Mouse (Mus musculus) neural tube, embryonic 14.5 days (tissue): ENCODE measurements around the gene Trpm5. TPM values are rescaled to one million over a fixed set of nuclear protein-coding genes. Genes with fewer than 3 reads are reported as not detected.

ENCODE experiments used
- ATAC-seq: fragments of 200-750 bp; cut with Nextera tagmentation; 2 replicates; pipeline ENCODE4 v1.8.0; 2017; ENCODE audit warnings: low read depth, mild to moderate bottlenecking, moderate TSS enrichment, moderate library complexity
- H3K27ac ChIP-seq: fragments of 300-500 bp; sonication (generic); 2 replicates; pipeline ENCODE4 v1.5.1; 2014; ENCODE audit warnings: low read depth, mild to moderate bottlenecking, control low read depth, low read length, moderate library complexity, mixed read lengths
- H3K27me3 ChIP-seq: fragments of 300-500 bp; sonication (generic); 2 replicates; pipeline ENCODE4 v1.6.1; 2014; ENCODE audit warnings: low read length; ENCODE audit not compliant: control insufficient read depth, insufficient read depth
- H3K36me3 ChIP-seq: fragments of 300-500 bp; sonication (generic); 2 replicates; pipeline ENCODE4 v1.6.1; 2014; ENCODE audit warnings: low read length, mixed read lengths; ENCODE audit not compliant: control insufficient read depth, insufficient read depth
- H3K4me1 ChIP-seq: fragments of 300-500 bp; sonication (generic); 2 replicates; pipeline ENCODE4 v1.6.1; 2014; ENCODE audit warnings: low read length; ENCODE audit not compliant: control insufficient read depth, insufficient read depth
- H3K4me2 ChIP-seq: fragments of 300-500 bp; sonication (generic); 2 replicates; pipeline ENCODE4 v1.6.1; 2014; ENCODE audit warnings: mild to moderate bottlenecking, low read depth, low read length, control low read depth
- H3K4me3 ChIP-seq: fragments of 300-500 bp; sonication (generic); 2 replicates; pipeline ENCODE4 v1.5.1; 2014; ENCODE audit warnings: low read depth, low read length, control low read depth, mixed read lengths
- H3K9ac ChIP-seq: fragments of 300-500 bp; sonication (generic); replicated peaks from 2 replicates; pipeline ENCODE4 v1.6.1; 2014; ENCODE audit warnings: low read depth, mild to moderate bottlenecking, control low read depth, low read length, mixed read lengths
- H3K9me3 ChIP-seq: fragments of 300-500 bp; sonication (generic); 2 replicates; pipeline ENCODE4 v1.6.1; 2016; ENCODE audit warnings: low read length; ENCODE audit not compliant: control insufficient read depth
- WGBS: fragments of 180-500 bp; shearing (Covaris S2); extraction: QIAGEN DNeasy Blood & Tissue Kit; methylation state at CpG from one replicate; pipeline ENCODE4 v1.1.7; 2014; 5-methylcytosine and 5-hydroxymethylcytosine counted together
- polyA plus RNA-seq: library from polyadenylated mRNA; unstranded; fragments of >200 nt; fragmentation: Nextera tagmentation; extraction: Ambion mirVana; gene quantifications from 2 replicates; pipeline ENCODE4 v1.2.1, GENCODE M21; 2014

Gene Trpm5
- polyA plus RNA-seq, 1 experiment from 2014 or later: 1.6 TPM

GRCm38 (mm10) chr7:143087070-143087579, 7.3 kb downstream of the Trpm5 start:
- no peaks in the 10 kb centered on the region for H3K36me3 ChIP-seq
- no peak overlapping the region for H3K4me3 ChIP-seq
- no peaks in the 10 kb centered on the region for H3K9me3 ChIP-seq
- peak; percentile 79 for ATAC-seq
- no peak overlapping the region for H3K9ac ChIP-seq
- no peaks in the 10 kb centered on the region for H3K27me3 ChIP-seq
- 0 out of 2 replicates have a peak overlapping the region, but pooled peaks have one; percentile 6 for H3K4me2 ChIP-seq
- 26% methylated on average over 4 of the region's 4 CpGs for WGBS
- no peak overlapping the region for H3K27ac ChIP-seq
- H3K4me1 ChIP-seq: 0 out of 2 replicates have a peak, but pooled peaks cover 2% of the 10 kb centered on the region

- Histone ChIP-seq H3K4me3 (no peak overlapping the region), H3K27ac (no peak overlapping the region), H3K4me1 (0 out of 2 replicates have a peak, but pooled peaks cover 2% of the 10 kb centered on the region), H3K9ac (no peak overlapping the region), H3K36me3 (no peaks in the 10 kb centered on the region), H3K9me3 (no peaks in the 10 kb centered on the region), H3K27me3 (no peaks in the 10 kb centered on the region), H3K4me2 (0 out of 2 replicates have a peak overlapping the region, but pooled peaks have one; percentile 6)
- 52% methylated on average over 2 of the region's 2 CpGs for WGBS
- no peak for ATAC-seq
Measured at GRCm38 (mm10) chr7:143086366-143086765, 8.1 kb downstream of the Trpm5 start.

- Histone ChIP-seq H3K9ac (0 out of 2 replicates have a peak overlapping the region, but pooled peaks have one; percentile 1), H3K4me1 (0 out of 2 replicates have a peak, but pooled peaks cover 2% of the 10 kb centered on the region), H3K4me2 (no peak overlapping the region), H3K27me3 (no peaks in the 10 kb centered on the region), H3K4me3 (no peak overlapping the region), H3K9me3 (no peaks in the 10 kb centered on the region), H3K36me3 (no peaks in the 10 kb centered on the region), H3K27ac (no peak overlapping the region)
- no peak for ATAC-seq
- 91% methylated on average over 2 of the region's 2 CpGs for WGBS
Measured at GRCm38 (mm10) chr7:143083708-143084107, 10.7 kb downstream of the Trpm5 start.

GRCm38 (mm10) chr7:143082024-143082423, 12.4 kb downstream of the Trpm5 start:
- H3K27me3 ChIP-seq: no peaks in the 10 kb centered on the region
- H3K9me3 ChIP-seq: no peaks in the 10 kb centered on the region
- ATAC-seq: no peak
- 74% methylated on average over 6 of the region's 6 CpGs for WGBS
- no peak overlapping the region for H3K4me2 ChIP-seq
- no peak overlapping the region for H3K4me3 ChIP-seq
- no peak overlapping the region for H3K27ac ChIP-seq
- H3K36me3 ChIP-seq: no peaks in the 10 kb centered on the region
- no peak overlapping the region for H3K9ac ChIP-seq
- H3K4me1 ChIP-seq: 0 out of 2 replicates have a peak, but pooled peaks cover 2% of the 10 kb centered on the region

- H3K4me2 ChIP-seq: no peak overlapping the region
- H3K9me3 ChIP-seq: no peaks in the 10 kb centered on the region
- H3K27me3 ChIP-seq: no peaks in the 10 kb centered on the region
- WGBS: 75% methylated on average over 2 of the region's 2 CpGs
- H3K4me1 ChIP-seq: no peaks in the 10 kb centered on the region
- no peak overlapping the region for H3K9ac ChIP-seq
- no peaks in the 10 kb centered on the region for H3K36me3 ChIP-seq
- no peak overlapping the region for H3K4me3 ChIP-seq
- H3K27ac ChIP-seq: no peak overlapping the region
- ATAC-seq: no peak
Measured at GRCm38 (mm10) chr7:143077351-143077750, 17.1 kb downstream of the Trpm5 start.

GRCm38 (mm10) chr7:143075394-143075793, 19.0 kb downstream of the Trpm5 start:
- ATAC-seq: no peak
- Histone ChIP-seq H3K4me3 (no peak overlapping the region), H3K9me3 (no peaks in the 10 kb centered on the region), H3K9ac (no peak overlapping the region), H3K27me3 (no peaks in the 10 kb centered on the region), H3K36me3 (no peaks in the 10 kb centered on the region), H3K4me2 (no peak overlapping the region), H3K27ac (no peak overlapping the region), H3K4me1 (peaks cover 7% of the 10 kb centered on the region)
- 83% methylated on average over 5 of the region's 5 CpGs for WGBS

GRCm38 (mm10) chr7:143073086-143073485, 21.4 kb downstream of the Trpm5 start:
- no peaks in the 10 kb centered on the region for H3K36me3 ChIP-seq
- ATAC-seq: no peak
- peaks cover 17% of the 10 kb centered on the region for H3K4me1 ChIP-seq
- H3K4me3 ChIP-seq: no peak overlapping the region
- 76% methylated on average over 1 of the region's 1 CpGs for WGBS
- no peak overlapping the region for H3K4me2 ChIP-seq
- H3K9me3 ChIP-seq: no peaks in the 10 kb centered on the region
- no peak overlapping the region for H3K27ac ChIP-seq
- H3K27me3 ChIP-seq: peaks cover 2% of the 10 kb centered on the region; the same call in 1 of the 2 replicates
- no peak overlapping the region for H3K9ac ChIP-seq

GRCm38 (mm10) chr7:143072605-143073004, 21.8 kb downstream of the Trpm5 start:
- Histone ChIP-seq H3K4me2 (no peak overlapping the region), H3K4me1 (peaks cover 22% of the 10 kb centered on the region), H3K9me3 (no peaks in the 10 kb centered on the region), H3K9ac (no peak overlapping the region), H3K27me3 (peaks cover 2% of the 10 kb centered on the region; the same call in 1 of the 2 replicates), H3K4me3 (no peak overlapping the region), H3K36me3 (no peaks in the 10 kb centered on the region), H3K27ac (no peak overlapping the region)
- ATAC-seq: no peak
- 88% methylated on average over 5 of the region's 5 CpGs for WGBS

- no peak overlapping the region for H3K27ac ChIP-seq
- peaks cover 23% of the 10 kb centered on the region for H3K4me1 ChIP-seq
- peaks cover 2% of the 10 kb centered on the region; the same call in 1 of the 2 replicates for H3K27me3 ChIP-seq
- H3K36me3 ChIP-seq: peaks cover 12% of the 10 kb centered on the region
- WGBS: 94% methylated on average over 10 of the region's 10 CpGs
- H3K4me2 ChIP-seq: peak overlapping the region; percentile 97
- H3K9ac ChIP-seq: no peak overlapping the region; the same call in 1 of the 2 replicates
- peak overlapping the region; percentile 54; the same call in 1 of the 2 replicates for H3K4me3 ChIP-seq
- ATAC-seq: no peak
- no peaks in the 10 kb centered on the region for H3K9me3 ChIP-seq
Measured at GRCm38 (mm10) chr7:143070506-143071070, 23.9 kb downstream of the Trpm5 start.
